Mouse (Mus musculus) lung, embryonic 16.5 days (tissue): ENCODE measurements around the gene Epha4. TPM values are rescaled to one million over a fixed set of nuclear protein-coding genes. Genes with fewer than 3 reads are reported as not detected.

ENCODE experiments used
- ATAC-seq: fragments of 200-750 bp; cut with Nextera tagmentation; 2 replicates; pipeline ENCODE4 v1.8.0; 2017; ENCODE audit warnings: low read depth, mild to moderate bottlenecking, moderate library complexity
- H3K27ac ChIP-seq: fragments of 300-500 bp; sonication (generic); 2 replicates; pipeline ENCODE4 v1.5.1; 2014; ENCODE audit warnings: mild to moderate bottlenecking, control low read depth, low read length
- H3K27me3 ChIP-seq: fragments of 300-500 bp; sonication (generic); 2 replicates; pipeline ENCODE4 v1.6.1; 2014; ENCODE audit warnings: low read depth, low read length, mixed read lengths; ENCODE audit not compliant: control insufficient read depth, insufficient read depth
- H3K36me3 ChIP-seq: fragments of 300-500 bp; sonication (generic); 2 replicates; pipeline ENCODE4 v1.6.1; 2014; ENCODE audit warnings: low read length; ENCODE audit not compliant: control insufficient read depth, insufficient read depth
- H3K4me1 ChIP-seq: fragments of 300-500 bp; sonication (generic); replicated peaks from 2 replicates; pipeline ENCODE4 v1.6.1; 2014; ENCODE audit warnings: low read length, mixed read lengths; ENCODE audit not compliant: control insufficient read depth, insufficient read depth
- H3K4me2 ChIP-seq: fragments of 300-500 bp; sonication (generic); 2 replicates; pipeline ENCODE4 v1.6.1; 2014; ENCODE audit warnings: low read depth, low read length, control low read depth
- H3K4me3 ChIP-seq: fragments of 300-500 bp; sonication (generic); 2 replicates; pipeline ENCODE4 v1.5.1; 2014; ENCODE audit warnings: mild to moderate bottlenecking, low read length, control low read depth
- H3K9ac ChIP-seq: fragments of 300-500 bp; sonication (generic); 2 replicates; pipeline ENCODE4 v1.6.1; 2014; ENCODE audit warnings: low read length, control low read depth
- H3K9me3 ChIP-seq: fragments of 300-500 bp; sonication (generic); 2 replicates; pipeline ENCODE4 v1.6.1; 2016; ENCODE audit warnings: low read length; ENCODE audit not compliant: control insufficient read depth
- WGBS: fragments of 180-500 bp; shearing (Covaris S2); extraction: QIAGEN DNeasy Blood & Tissue Kit; methylation state at CpG from one replicate; pipeline ENCODE4 v1.1.7; 2014; 5-methylcytosine and 5-hydroxymethylcytosine counted together
- polyA plus RNA-seq: library from polyadenylated mRNA; unstranded; fragments of >200 nt; fragmentation: Nextera tagmentation; extraction: Ambion mirVana; gene quantifications from 2 replicates; pipeline ENCODE4 v1.2.1, GENCODE M21; 2015

The Epha4 gene
- polyA plus RNA-seq, 1 experiment from 2014 or later, result 17.3 TPM

DNA sequence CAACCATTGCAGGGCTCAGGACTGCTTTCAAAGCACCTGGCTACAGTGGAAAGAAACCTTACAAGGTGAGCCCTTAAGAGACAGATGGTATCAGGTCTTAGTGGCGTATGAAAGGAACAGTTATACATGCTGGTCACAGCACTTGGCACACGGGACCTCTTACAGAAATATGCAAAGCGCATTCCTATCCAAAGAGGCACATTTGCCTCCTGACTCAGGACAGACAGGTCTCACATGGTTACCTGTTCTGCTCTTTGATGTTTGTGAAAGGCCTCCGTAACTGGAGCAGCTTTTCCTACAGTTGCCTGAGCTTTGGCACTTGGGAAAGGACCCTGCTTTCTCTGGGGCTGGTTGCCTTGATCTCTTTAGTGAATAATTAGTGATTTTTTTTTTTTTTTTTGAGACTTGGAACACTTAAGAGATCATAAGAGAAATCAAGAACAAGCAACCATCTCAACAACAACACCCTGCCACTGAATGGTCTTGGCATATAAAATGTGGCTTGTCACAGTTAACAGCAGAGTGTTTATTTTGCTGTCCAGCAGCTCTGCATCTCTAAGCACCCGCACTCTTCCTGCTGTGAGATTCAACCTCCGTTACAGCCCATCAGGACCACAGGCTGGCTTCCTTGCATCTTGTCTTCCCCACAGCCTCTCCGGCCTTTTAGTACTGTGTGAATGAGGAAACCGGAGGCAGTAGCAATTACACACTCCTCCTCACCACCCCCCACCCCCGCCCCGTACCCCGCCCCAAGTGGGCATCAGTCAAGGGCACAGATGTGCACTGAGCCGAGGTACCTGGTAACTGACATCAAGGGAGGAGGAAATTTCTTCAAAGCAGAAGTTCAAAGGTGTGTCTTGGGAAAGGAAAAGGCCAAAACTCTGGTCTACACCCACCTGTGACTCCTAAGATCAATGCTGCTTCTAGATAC is 41.2 kb downstream of the Epha4 start:
- WGBS, result 33% methylated on average over 12 of the region's 12 CpGs
- no peak overlapping the region for H3K9ac ChIP-seq
- peaks cover 22% of the 10 kb centered on the region for H3K4me1 ChIP-seq
- H3K4me2 ChIP-seq, result no peak overlapping the region
- no peaks in the 10 kb centered on the region for H3K27me3 ChIP-seq
- peak; percentile 30; the same call in 1 of the 2 replicates for ATAC-seq
- H3K4me3 ChIP-seq, result no peak overlapping the region
- no peaks in the 10 kb centered on the region for H3K36me3 ChIP-seq
- peak overlapping the region; percentile 10; the same call in 1 of the 2 replicates for H3K27ac ChIP-seq
- no peaks in the 10 kb centered on the region for H3K9me3 ChIP-seq

DNA sequence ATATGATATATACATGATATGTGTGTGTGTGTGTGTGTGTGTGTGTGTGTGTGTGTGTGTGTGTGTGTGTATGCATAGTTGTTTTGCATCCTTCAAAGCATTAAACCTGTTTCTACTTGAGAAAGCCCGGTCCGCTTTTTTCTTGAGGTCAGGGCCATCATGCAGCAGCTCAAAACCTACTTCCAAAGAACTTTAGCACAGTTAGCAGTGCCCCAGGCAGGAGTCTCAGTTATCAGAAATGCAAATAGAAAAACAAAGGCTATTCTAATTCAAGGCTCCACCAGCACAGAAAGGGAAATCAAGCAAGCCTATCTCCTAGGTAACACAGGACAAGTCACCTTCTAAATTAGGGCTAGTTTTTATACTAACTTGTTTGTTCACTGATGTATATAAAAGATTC is 42.3 kb downstream of the Epha4 start:
- no peak overlapping the region for H3K27ac ChIP-seq
- no peak overlapping the region for H3K9ac ChIP-seq
- H3K4me3 ChIP-seq, result no peak overlapping the region
- 76% methylated on average over 2 of the region's 2 CpGs for WGBS
- H3K4me1 ChIP-seq, result peaks cover 28% of the 10 kb centered on the region
- H3K4me2 ChIP-seq, result no peak overlapping the region
- no peaks in the 10 kb centered on the region for H3K36me3 ChIP-seq
- no peaks in the 10 kb centered on the region for H3K9me3 ChIP-seq
- H3K27me3 ChIP-seq, result no peaks in the 10 kb centered on the region
- ATAC-seq, result no peak

GRCm38 (mm10) chr1:77471447-77471846 is 43.4 kb downstream of the Epha4 start:
- no peak; the same call in 1 of the 2 replicates for ATAC-seq
- Histone ChIP-seq H3K9ac (no peak overlapping the region), H3K36me3 (no peaks in the 10 kb centered on the region), H3K27me3 (no peaks in the 10 kb centered on the region), H3K9me3 (no peaks in the 10 kb centered on the region), H3K4me2 (no peak overlapping the region), H3K4me3 (no peak overlapping the region), H3K27ac (no peak overlapping the region), H3K4me1 (peaks cover 37% of the 10 kb centered on the region)
- 31% methylated on average over 5 of the region's 5 CpGs for WGBS

DNA sequence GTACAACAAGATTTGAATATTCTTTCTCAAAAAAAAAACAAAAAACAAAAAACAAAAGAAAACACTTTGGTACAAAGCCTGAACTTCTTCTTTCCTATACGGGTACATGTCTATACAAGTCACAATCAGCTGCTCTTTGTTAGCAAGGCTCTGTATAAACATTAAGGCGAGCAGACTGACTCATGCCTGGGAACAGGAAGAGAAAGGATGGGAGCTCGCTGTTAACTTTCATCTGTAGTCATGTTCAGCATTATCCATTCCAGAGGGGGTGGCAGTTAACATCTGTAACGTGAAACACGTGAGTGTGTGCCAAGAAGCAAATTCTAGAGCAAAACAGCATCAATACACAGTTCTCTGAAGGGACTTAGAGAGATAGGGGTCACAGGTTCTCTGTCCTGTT is 43.9 kb downstream of the Epha4 start:
- H3K4me3 ChIP-seq, result no peak overlapping the region
- 13% methylated on average over 5 of the region's 5 CpGs for WGBS
- peaks cover 37% of the 10 kb centered on the region for H3K4me1 ChIP-seq
- no peaks in the 10 kb centered on the region for H3K27me3 ChIP-seq
- no peak overlapping the region for H3K27ac ChIP-seq
- H3K9ac ChIP-seq, result no peak overlapping the region
- H3K36me3 ChIP-seq, result no peaks in the 10 kb centered on the region
- no peak overlapping the region for H3K4me2 ChIP-seq
- ATAC-seq, result peak; percentile 53; the same call in 1 of the 2 replicates
- H3K9me3 ChIP-seq, result no peaks in the 10 kb centered on the region

- H3K9me3 ChIP-seq, result no peaks in the 10 kb centered on the region
- WGBS, result 38% methylated on average over 5 of the region's 5 CpGs
- H3K4me1 ChIP-seq, result peaks cover 36% of the 10 kb centered on the region
- no peaks in the 10 kb centered on the region for H3K27me3 ChIP-seq
- H3K4me2 ChIP-seq, result no peak overlapping the region
- H3K9ac ChIP-seq, result no peak overlapping the region
- H3K27ac ChIP-seq, result peak overlapping the region; percentile 57; the same call in 1 of the 2 replicates
- no peak overlapping the region for H3K4me3 ChIP-seq
- peak; percentile 74 for ATAC-seq
- H3K36me3 ChIP-seq, result no peaks in the 10 kb centered on the region
Measured at GRCm38 (mm10) chr1:77468717-77469314, 46.1 kb downstream of the Epha4 start.

- WGBS, result 73% methylated on average over 4 of the region's 4 CpGs
- H3K9ac ChIP-seq, result no peak overlapping the region
Measured at GRCm38 (mm10) chr1:77465524-77465923, 49.4 kb downstream of the Epha4 start.

GRCm38 (mm10) chr1:77464108-77464507 is 50.8 kb downstream of the Epha4 start:
- no peak for ATAC-seq
- Histone ChIP-seq H3K27me3 (no peaks in the 10 kb centered on the region), H3K4me2 (no peak overlapping the region), H3K9ac (no peak overlapping the region), H3K4me1 (peaks cover 36% of the 10 kb centered on the region), H3K36me3 (no peaks in the 10 kb centered on the region), H3K9me3 (no peaks in the 10 kb centered on the region), H3K27ac (no peak overlapping the region), H3K4me3 (no peak overlapping the region)
- 47% methylated on average over 1 of the region's 1 CpGs for WGBS

More at GRCm38 (mm10) chr1:77465524-77465923, 49.4 kb downstream of the Epha4 start:
- no peaks in the 10 kb centered on the region for H3K9me3 ChIP-seq
- no peak for ATAC-seq
- H3K4me2 ChIP-seq, result no peak overlapping the region
- peaks cover 42% of the 10 kb centered on the region for H3K4me1 ChIP-seq
- H3K27me3 ChIP-seq, result no peaks in the 10 kb centered on the region
- no peak overlapping the region for H3K4me3 ChIP-seq
- H3K27ac ChIP-seq, result no peak overlapping the region
- no peaks in the 10 kb centered on the region for H3K36me3 ChIP-seq

- no peaks in the 10 kb centered on the region for H3K9me3 ChIP-seq
- H3K9ac ChIP-seq, result no peak overlapping the region
- H3K36me3 ChIP-seq, result no peaks in the 10 kb centered on the region
- H3K4me2 ChIP-seq, result no peak overlapping the region
- peak overlapping the region; percentile 61 for H3K27ac ChIP-seq
- WGBS, result 39% methylated on average over 3 of the region's 3 CpGs
- no peaks in the 10 kb centered on the region for H3K27me3 ChIP-seq
- H3K4me3 ChIP-seq, result no peak overlapping the region
- 0 out of 2 replicates have a peak, but pooled peaks have one; percentile 28 for ATAC-seq
- peaks cover 25% of the 10 kb centered on the region for H3K4me1 ChIP-seq
Measured at GRCm38 (mm10) chr1:77461877-77462615, 52.8 kb downstream of the Epha4 start.
